Mouse (Mus musculus) cerebellum, adult 2 months (tissue): ENCODE measurements around the gene Epha4.

ENCODE experiments used
- CTCF ChIP-seq: fragments of 200-500 bp; IDR thresholded peaks from 2 replicates; pipeline ENCODE4 v1.5.1; 2011; ENCODE audit warnings: low read depth, mild to moderate bottlenecking, control low read depth, low read length, moderate library complexity, borderline replicate concordance; ENCODE audit not compliant: insufficient read depth
- POLR2A ChIP-seq: fragments of 200-500 bp; IDR thresholded peaks from 2 replicates; pipeline ENCODE4 v1.6.1; 2011; ENCODE audit warnings: low read length, control low read depth, borderline replicate concordance; ENCODE audit not compliant: insufficient read depth

- TF ChIP-seq CTCF, result no peak
- no peak for TF ChIP-seq POLR2A
Measured at GRCm38 (mm10) chr1:77535905-77536304, 21.0 kb upstream of the Epha4 start.
